Mouse (Mus musculus) ES-E14 (cell line): Measurements from ENCODE around the gene Gm45623.

Experiments
- CHD2 ChIP-seq: IDR thresholded peaks from 2 replicates; pipeline ENCODE4 v1.6.1; 2014; ENCODE audit warnings: mild to moderate bottlenecking, low read depth, low read length, inconsistent platforms
- HCFC1 ChIP-seq: IDR thresholded peaks from 2 replicates; pipeline ENCODE4 v1.6.1; 2012; ENCODE audit warnings: low read length, inconsistent platforms, borderline replicate concordance; ENCODE audit not compliant: insufficient read depth
- ZC3H11A ChIP-seq: IDR thresholded peaks from 2 replicates; pipeline ENCODE4 v1.6.1; 2012; ENCODE audit warnings: low read depth, mild to moderate bottlenecking, inconsistent platforms, low read length, borderline replicate concordance
- ZNF384 ChIP-seq: IDR thresholded peaks from 2 replicates; pipeline ENCODE4 v1.6.1; 2012; ENCODE audit warnings: low read depth, low read length, inconsistent platforms

DNA sequence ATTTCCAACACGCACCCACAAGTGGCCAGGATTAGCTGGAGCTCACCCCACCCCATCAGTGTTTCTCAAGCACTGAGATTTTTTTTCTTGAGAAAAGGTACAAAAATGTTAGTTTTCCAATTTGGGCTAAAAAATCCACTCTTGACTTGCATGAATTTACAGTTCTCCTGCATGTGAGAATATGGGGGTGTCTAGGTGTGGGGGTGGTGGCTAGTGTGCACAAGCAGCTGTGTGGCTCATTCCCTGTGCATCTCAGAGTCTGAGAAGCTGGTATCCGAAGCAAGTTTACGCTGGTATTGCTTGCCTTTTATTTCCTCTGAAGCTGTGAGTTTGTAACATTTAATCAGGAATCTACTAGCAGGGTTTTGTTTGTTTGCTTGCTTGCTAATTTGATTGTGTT lies 37.1 kb upstream of the Gm45623 start:
- TF ChIP-seq CHD2, result no peak
- no peak for TF ChIP-seq HCFC1
- no peak for TF ChIP-seq ZC3H11A
- no peak for TF ChIP-seq ZNF384
